ENCODE assay signal across 8 mouse cellular contexts in the genomic region with DNA sequence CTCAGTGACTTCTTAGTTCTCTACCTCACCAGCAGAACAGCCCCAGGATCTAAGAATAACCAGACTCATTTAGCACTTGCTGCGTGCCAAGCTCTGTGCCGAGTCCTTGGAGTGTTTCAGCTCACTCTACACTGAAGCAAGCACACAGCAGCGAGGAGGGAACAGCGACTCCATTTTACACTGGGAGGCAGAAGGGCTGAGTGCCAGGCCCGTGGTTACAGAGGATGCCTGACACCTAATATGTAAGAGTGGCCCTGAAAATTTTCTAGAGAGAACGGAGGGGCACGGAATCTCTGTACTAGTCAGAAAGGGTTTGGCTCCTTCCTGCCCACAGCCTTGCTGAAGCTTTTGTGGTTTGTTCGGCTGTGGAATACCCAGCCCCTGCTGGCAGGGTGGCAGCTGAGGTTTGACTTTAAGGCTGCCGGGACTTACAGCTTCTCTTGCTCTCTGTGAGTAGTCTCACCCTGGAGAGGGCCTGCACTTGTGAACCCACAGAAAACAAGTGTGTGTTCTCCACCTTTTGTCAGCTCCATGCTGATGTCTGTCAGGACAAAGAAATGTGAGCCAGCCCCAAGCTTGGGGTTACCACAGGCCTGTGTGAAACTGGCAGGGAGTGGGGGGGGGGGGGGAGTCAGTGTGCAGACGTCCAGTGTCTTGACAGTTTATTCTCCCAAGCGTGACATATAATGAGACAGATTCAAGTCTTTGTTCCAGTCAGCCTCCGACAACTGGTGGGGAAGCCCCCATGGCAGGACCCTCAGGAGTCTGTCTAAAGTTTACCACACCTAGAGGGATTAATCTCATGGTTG. TPM values are rescaled to one million over a fixed set of nuclear protein-coding genes. Genes with fewer than 3 reads are reported as not detected.
DNase-seq lines count a peak whose midpoint lies in the region; ATAC-seq and TF ChIP-seq lines count a peak whose summit lies in the region.
"Had no signal": no experiment of that assay in that cellular context is flagged by ENCODE, and none has a peak within 500 bp of the region (broad histone marks: within the 10 kb centered on the region; RNA-seq: fewer than 3 reads in every experiment).

No protein-coding gene starts in this region.

- 44% methylated on average over 12 of the region's 12 CpGs for WGBS in limb, embryonic 15.5 days
- 51% methylated on average over 12 of the region's 12 CpGs for WGBS in liver, embryonic 12.5 days (ENCODE audit: insufficient replicate concordance)
- 61% methylated on average over 12 of the region's 12 CpGs for WGBS in intestine, postnatal 0 days

- H3K27me3 ChIP-seq in limb, embryonic 15.5 days, result no peaks in the 10 kb centered on the region
- peaks cover 50% of the 10 kb centered on the region for H3K27me3 ChIP-seq in liver, embryonic 12.5 days (replicated peaks)
- no peaks in the 10 kb centered on the region for H3K27me3 ChIP-seq in intestine, postnatal 0 days (replicated peaks; ENCODE audit: control insufficient read depth, insufficient read depth, low read length)

- no peak overlapping the region for H3K9ac ChIP-seq in limb, embryonic 15.5 days
- H3K9ac ChIP-seq in liver, embryonic 12.5 days, result no peak overlapping the region
- H3K9ac ChIP-seq in intestine, postnatal 0 days (ENCODE audit: low read depth, low read length), result no peak overlapping the region

- H3K27ac ChIP-seq in limb, embryonic 15.5 days, result peak overlapping the region; percentile 69
- H3K27ac ChIP-seq in liver, embryonic 12.5 days, result no peak overlapping the region
- H3K27ac ChIP-seq in intestine, postnatal 0 days (ENCODE audit: low read depth, low read length), result no peak overlapping the region
- H3K27ac ChIP-seq: macrophage had no signal

- H3K4me1 ChIP-seq in limb, embryonic 15.5 days, result peaks cover 42% of the 10 kb centered on the region
- H3K4me1 ChIP-seq in liver, embryonic 12.5 days, result no peaks in the 10 kb centered on the region
- no peaks in the 10 kb centered on the region for H3K4me1 ChIP-seq in intestine, postnatal 0 days (replicated peaks; ENCODE audit: control insufficient read depth, insufficient read depth, low read length)

- H3K36me3 ChIP-seq in limb, embryonic 15.5 days, result no peaks in the 10 kb centered on the region
- H3K36me3 ChIP-seq in liver, embryonic 12.5 days, result no peaks in the 10 kb centered on the region
- no peaks in the 10 kb centered on the region for H3K36me3 ChIP-seq in intestine, postnatal 0 days (ENCODE audit: control insufficient read depth, insufficient read depth)

- no peak overlapping the region for H3K4me3 ChIP-seq in limb, embryonic 15.5 days
- H3K4me3 ChIP-seq in liver, embryonic 12.5 days, result no peak overlapping the region
- no peak overlapping the region for H3K4me3 ChIP-seq in intestine, postnatal 0 days (ENCODE audit: low read depth, low read length)

- TF ChIP-seq CTCF in intestine, postnatal 0 days (IDR thresholded peaks at IDR 0.05; ENCODE audit: low read depth), result no peak

- peak; percentile 75 for ATAC-seq in CD4-positive, CD25-positive, alpha-beta regulatory T cell, adult 4 months
- peak; percentile 50; the same call in 1 of the 2 replicates for ATAC-seq in limb, embryonic 15.5 days (ENCODE audit: insufficient number of reproducible peaks, low FRiP score, low TSS enrichment, low read depth)
- no peak for ATAC-seq in liver, embryonic 12.5 days
- ATAC-seq in intestine, postnatal 0 days, result no peak

- H3K4me2 ChIP-seq in limb, embryonic 15.5 days, result no peak overlapping the region
- no peak overlapping the region for H3K4me2 ChIP-seq in liver, embryonic 12.5 days
- no peak overlapping the region for H3K4me2 ChIP-seq in intestine, postnatal 0 days (replicated peaks; ENCODE audit: low read depth)

- peak; percentile 79 for DNase-seq in A20 (ENCODE audit: low read depth, low spot score)
- peak; percentile 3 to 33 for DNase-seq in frontal cortex, postnatal 10 days (ENCODE audit: low spot score in 2 of 2)
- DNase-seq in telencephalon, adult 2 months (ENCODE audit: low read depth, low spot score), result peak; percentile 76

- no peaks in the 10 kb centered on the region for H3K9me3 ChIP-seq in limb, embryonic 15.5 days
- H3K9me3 ChIP-seq in liver, embryonic 12.5 days (replicated peaks), result no peaks in the 10 kb centered on the region
- no peaks in the 10 kb centered on the region for H3K9me3 ChIP-seq in intestine, postnatal 0 days (ENCODE audit: control insufficient read depth)

RNA-seq across cellular contexts. Expression of gene Tpra1, which starts 37.4 kb away (rescaled TPM):
- 10 to 100 TPM; 54.7 to 74.1 TPM for polyA plus RNA-seq in CD4-positive, CD25-positive, alpha-beta regulatory T cell, adult 4 months (2017; shearing (Covaris generic))
- polyA plus RNA-seq in limb, embryonic 15.5 days (2015; fragmentation: Nextera tagmentation; extraction: Ambion mirVana), result 83.2 and 83.3 TPM in 2 replicates
- 52.7 and 53.9 TPM in 2 replicates for polyA plus RNA-seq in liver, embryonic 12.5 days (2016; fragmentation: Nextera tagmentation; extraction: Ambion mirVana)
- polyA plus RNA-seq in intestine, postnatal 0 days (2015; fragmentation: Nextera tagmentation; extraction: Ambion mirVana), result 81.2 and 81.6 TPM in 2 replicates

RNA-seq across cellular contexts. Expression of gene Mcm2, which starts 40.9 kb away (rescaled TPM):
- 10 to 100 TPM; 19.8 to 34.7 TPM for polyA plus RNA-seq in CD4-positive, CD25-positive, alpha-beta regulatory T cell, adult 4 months (2017; shearing (Covaris generic))
- 99.4 and 100 TPM in 2 replicates for polyA plus RNA-seq in limb, embryonic 15.5 days (2015; fragmentation: Nextera tagmentation; extraction: Ambion mirVana)
- polyA plus RNA-seq in liver, embryonic 12.5 days (2016; fragmentation: Nextera tagmentation; extraction: Ambion mirVana), result 240 and 243 TPM in 2 replicates
- 32.9 and 33.1 TPM in 2 replicates for polyA plus RNA-seq in intestine, postnatal 0 days (2015; fragmentation: Nextera tagmentation; extraction: Ambion mirVana)

Comparison
In these comparisons a context has a peak if more than half of its experiments do, and no peak if none do; other contexts are left out.
1. DNase-seq: peak in every context shown above with its lines; median percentile 79 in A20; 76 in telencephalon, adult 2 months; 18 in frontal cortex, postnatal 10 days.
2. ATAC-seq: peak in CD4-positive, CD25-positive, alpha-beta regulatory T cell, adult 4 months (single experiment) and limb, embryonic 15.5 days (single experiment); none in liver, embryonic 12.5 days (single experiment) and intestine, postnatal 0 days (single experiment).